Mouse (Mus musculus): ENCODE data around the gene Hlcs. TPM values are rescaled to one million over a fixed set of nuclear protein-coding genes. Genes with fewer than 3 reads are reported as not detected.

Gene Hlcs
- polyA plus RNA-seq, 1 experiment from 2014 or later = 9.4 TPM

GRCm38 (mm10) chr16:94123247-94123646, 190.1 kb downstream of the Hlcs start:
- H3K9me3 ChIP-seq = no peaks in the 10 kb centered on the region
- no peak for ATAC-seq (ENCODE audit: low FRiP score, low read depth)
- no peak overlapping the region for H3K4me2 ChIP-seq
- peaks cover 27% of the 10 kb centered on the region for H3K4me1 ChIP-seq (replicated peaks)
- 48% methylated on average over 11 of the region's 11 CpGs for WGBS
- no peak overlapping the region for H3K4me3 ChIP-seq
- H3K27ac ChIP-seq (replicated peaks) = no peak overlapping the region
- no peak overlapping the region for H3K9ac ChIP-seq
- H3K36me3 ChIP-seq = no peaks in the 10 kb centered on the region
- peaks cover 52% of the 10 kb centered on the region for H3K27me3 ChIP-seq

- peaks cover 51% of the 10 kb centered on the region for H3K27me3 ChIP-seq
- 87% methylated on average over 3 of the region's 3 CpGs for WGBS
These were observed 191.0 kb downstream of the Hlcs start for GRCm38 (mm10) chr16:94122347-94122746.

GRCm38 (mm10) chr16:94118394-94118793, 195.0 kb downstream of the Hlcs start:
- ATAC-seq (ENCODE audit: low FRiP score, low read depth) = no peak
- Histone ChIP-seq H3K9ac (no peak overlapping the region), H3K36me3 (no peaks in the 10 kb centered on the region), H3K4me2 (no peak overlapping the region), H3K9me3 (no peaks in the 10 kb centered on the region), H3K4me3 (no peak overlapping the region), H3K27me3 (peaks cover 27% of the 10 kb centered on the region), H3K4me1 (replicated peaks) (peaks cover 6% of the 10 kb centered on the region), H3K27ac (replicated peaks) (no peak overlapping the region)
- 93% methylated on average over 1 of the region's 1 CpGs for WGBS

More at GRCm38 (mm10) chr16:94122347-94122746, 191.0 kb downstream of the Hlcs start:
- no peak for ATAC-seq (ENCODE audit: low FRiP score, low read depth)
- H3K36me3 ChIP-seq = no peaks in the 10 kb centered on the region
- no peak overlapping the region for H3K9ac ChIP-seq
- no peak overlapping the region for H3K27ac ChIP-seq (replicated peaks)
- peaks cover 26% of the 10 kb centered on the region for H3K4me1 ChIP-seq (replicated peaks)
- no peaks in the 10 kb centered on the region for H3K9me3 ChIP-seq
- no peak overlapping the region for H3K4me3 ChIP-seq
- no peak overlapping the region for H3K4me2 ChIP-seq

- H3K27ac ChIP-seq (replicated peaks) = no peak overlapping the region
- H3K36me3 ChIP-seq = no peaks in the 10 kb centered on the region
- 0 out of 2 replicates have a peak, but pooled peaks have one; percentile 19 for ATAC-seq (ENCODE audit: low FRiP score, low read depth)
- H3K27me3 ChIP-seq = peaks cover 23% of the 10 kb centered on the region
- no peak overlapping the region for H3K4me3 ChIP-seq
- no peaks in the 10 kb centered on the region for H3K4me1 ChIP-seq (replicated peaks)
- no peaks in the 10 kb centered on the region for H3K9me3 ChIP-seq
- H3K4me2 ChIP-seq = no peak overlapping the region
- 52% methylated on average over 6 of the region's 6 CpGs for WGBS
- no peak overlapping the region for H3K9ac ChIP-seq
These were observed 196.0 kb downstream of the Hlcs start for GRCm38 (mm10) chr16:94117333-94117732.

- 82% methylated on average over 9 of the region's 9 CpGs for WGBS
- Histone ChIP-seq H3K4me1 (replicated peaks) (no peaks in the 10 kb centered on the region), H3K9ac (no peak overlapping the region), H3K4me3 (no peak overlapping the region), H3K36me3 (no peaks in the 10 kb centered on the region), H3K4me2 (no peak overlapping the region), H3K9me3 (no peaks in the 10 kb centered on the region), H3K27ac (replicated peaks) (no peak overlapping the region), H3K27me3 (peaks cover 10% of the 10 kb centered on the region; the same call in 1 of the 2 replicates)
- no peak for ATAC-seq (ENCODE audit: low FRiP score, low read depth)
These were observed 198.7 kb downstream of the Hlcs start for GRCm38 (mm10) chr16:94114693-94115092.

GRCm38 (mm10) chr16:94113160-94113559, 200.2 kb downstream of the Hlcs start:
- Histone ChIP-seq H3K4me3 (no peak overlapping the region), H3K27ac (replicated peaks) (no peak overlapping the region), H3K9me3 (no peaks in the 10 kb centered on the region), H3K4me2 (no peak overlapping the region), H3K9ac (no peak overlapping the region), H3K27me3 (peaks cover 10% of the 10 kb centered on the region; the same call in 1 of the 2 replicates), H3K36me3 (no peaks in the 10 kb centered on the region), H3K4me1 (replicated peaks) (no peaks in the 10 kb centered on the region)
- ATAC-seq (ENCODE audit: low FRiP score, low read depth) = no peak
- WGBS = 88% methylated on average over 7 of the region's 7 CpGs

DNA sequence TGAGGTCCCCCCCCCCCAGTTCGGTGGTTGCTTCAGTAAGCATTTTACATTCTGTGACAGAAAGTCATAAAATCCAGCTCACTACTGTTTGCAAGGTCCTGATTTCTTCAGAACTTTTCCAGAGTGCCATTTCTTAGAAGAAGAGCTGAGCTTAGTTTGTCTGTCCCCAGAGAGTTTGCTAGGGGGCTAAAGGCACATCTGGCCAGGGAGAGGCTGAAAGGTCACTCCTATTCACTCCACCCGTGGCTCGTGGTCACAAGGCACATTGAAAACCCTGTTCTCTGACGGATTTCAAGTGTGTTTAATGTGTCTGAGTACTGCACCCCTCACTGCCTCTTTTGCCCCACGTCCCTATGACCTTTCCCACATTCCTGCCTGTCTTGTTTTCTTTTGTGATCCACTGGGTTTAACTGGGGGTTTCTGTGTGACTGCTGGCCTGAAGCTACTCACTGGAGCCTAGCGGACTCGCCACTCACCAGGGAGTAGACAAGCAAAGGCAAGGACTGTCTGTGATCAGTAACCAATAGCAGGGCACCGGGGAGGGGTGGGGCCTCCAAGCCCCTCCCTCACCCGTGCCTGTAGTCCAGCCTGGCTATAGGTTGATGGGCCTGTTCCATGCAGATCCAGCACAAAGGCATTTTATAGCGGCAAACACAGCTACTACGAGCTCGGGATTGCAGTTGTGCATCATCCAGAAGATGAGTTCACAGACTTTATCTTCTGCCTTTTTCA, 215.5 kb downstream of the Hlcs start:
- Histone ChIP-seq H3K36me3 (no peaks in the 10 kb centered on the region), H3K27me3 (peaks cover 75% of the 10 kb centered on the region), H3K27ac (replicated peaks) (no peak overlapping the region), H3K4me2 (no peak overlapping the region), H3K4me3 (no peak overlapping the region), H3K9ac (no peak overlapping the region), H3K9me3 (no peaks in the 10 kb centered on the region), H3K4me1 (replicated peaks) (no peaks in the 10 kb centered on the region)
- WGBS = 3% methylated on average over 12 of the region's 12 CpGs
- no peak for ATAC-seq (ENCODE audit: low FRiP score, low read depth)

DNA sequence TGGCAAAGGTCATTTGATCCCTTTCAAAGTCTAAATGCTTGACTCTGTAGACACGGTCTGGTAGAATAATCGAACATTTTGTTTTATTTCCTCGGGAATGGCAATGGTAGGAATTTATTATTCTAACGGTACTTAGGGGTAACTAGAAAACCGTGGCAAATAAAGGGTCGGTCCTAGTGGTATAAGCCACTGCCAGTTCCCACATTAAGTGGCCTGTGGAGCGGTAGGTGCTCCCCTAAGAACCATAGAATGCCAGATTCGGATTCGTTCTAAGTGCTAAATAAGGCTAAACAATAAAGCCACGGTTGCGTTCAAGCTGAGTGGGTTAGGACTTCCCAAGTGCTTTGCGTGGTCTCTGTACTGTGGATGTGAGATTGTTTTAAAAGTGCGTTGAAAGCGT, 216.9 kb downstream of the Hlcs start:
- 2% methylated on average over 14 of the region's 14 CpGs for WGBS
- Histone ChIP-seq H3K27ac (replicated peaks) (no peak overlapping the region), H3K4me1 (replicated peaks) (no peaks in the 10 kb centered on the region), H3K4me2 (no peak overlapping the region), H3K9ac (no peak overlapping the region), H3K9me3 (no peaks in the 10 kb centered on the region), H3K27me3 (peaks cover 83% of the 10 kb centered on the region), H3K36me3 (no peaks in the 10 kb centered on the region), H3K4me3 (no peak overlapping the region)
- ATAC-seq (ENCODE audit: low FRiP score, low read depth) = no peak

GRCm38 (mm10) chr16:94095109-94095822, 218.1 kb downstream of the Hlcs start:
- Histone ChIP-seq H3K4me2 (no peak overlapping the region), H3K4me1 (replicated peaks) (no peaks in the 10 kb centered on the region), H3K9me3 (no peaks in the 10 kb centered on the region), H3K27ac (replicated peaks) (no peak overlapping the region), H3K27me3 (peaks cover 88% of the 10 kb centered on the region), H3K36me3 (no peaks in the 10 kb centered on the region), H3K4me3 (no peak overlapping the region), H3K9ac (no peak overlapping the region)
- ATAC-seq (ENCODE audit: low FRiP score, low read depth) = no peak
- under 1% methylated on average over 26 of the region's 26 CpGs for WGBS

DNA sequence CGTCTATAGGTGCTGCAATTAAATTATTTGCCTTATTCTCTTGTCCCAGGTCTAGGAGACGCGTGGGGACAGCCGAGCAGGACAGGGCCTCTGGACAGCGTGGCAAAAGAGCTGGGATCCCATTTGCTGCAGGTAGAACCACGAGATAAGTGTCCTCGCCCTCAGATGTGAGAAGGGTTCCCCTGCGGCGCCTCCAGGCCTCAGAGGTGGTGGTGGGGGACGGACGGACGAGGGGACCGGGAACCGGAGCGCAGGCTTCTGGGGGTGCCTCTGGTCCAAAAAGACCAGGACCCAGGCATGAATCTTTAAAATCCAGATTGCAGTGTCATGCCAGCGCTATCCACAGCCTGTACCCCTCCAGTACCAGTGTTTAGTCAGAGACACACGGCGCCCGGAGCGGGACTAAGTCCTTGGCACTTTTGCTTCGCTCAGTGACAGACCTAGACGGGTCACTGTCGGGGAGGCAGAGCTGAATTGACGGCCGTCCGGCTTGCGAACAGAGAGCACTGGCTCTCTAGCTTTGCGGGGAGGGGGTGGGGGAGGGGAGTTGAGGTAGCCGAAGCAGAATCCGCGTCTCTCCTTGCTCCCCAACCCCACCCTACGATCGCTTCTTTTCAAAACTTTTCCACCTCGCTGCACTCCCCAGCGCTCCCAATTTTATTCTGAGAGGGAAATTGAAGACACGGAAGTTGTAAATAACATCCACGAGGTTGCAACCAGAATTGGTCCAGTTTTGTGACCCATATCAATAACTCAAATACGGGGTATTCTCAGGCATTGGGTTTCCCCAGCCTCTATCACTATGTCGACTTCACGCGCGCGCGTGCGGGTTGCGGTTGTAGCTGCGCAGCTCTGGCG, 218.9 kb downstream of the Hlcs start:
- H3K27me3 ChIP-seq = peaks cover 88% of the 10 kb centered on the region
- no peak overlapping the region for H3K27ac ChIP-seq (replicated peaks)
- no peak overlapping the region for H3K4me2 ChIP-seq
- no peaks in the 10 kb centered on the region for H3K9me3 ChIP-seq
- WGBS = 2% methylated on average over 48 of the region's 48 CpGs
- no peak for ATAC-seq (ENCODE audit: low FRiP score, low read depth)
- no peak overlapping the region for H3K9ac ChIP-seq
- no peak overlapping the region for H3K4me3 ChIP-seq
- no peaks in the 10 kb centered on the region for H3K4me1 ChIP-seq (replicated peaks)
- no peaks in the 10 kb centered on the region for H3K36me3 ChIP-seq

DNA sequence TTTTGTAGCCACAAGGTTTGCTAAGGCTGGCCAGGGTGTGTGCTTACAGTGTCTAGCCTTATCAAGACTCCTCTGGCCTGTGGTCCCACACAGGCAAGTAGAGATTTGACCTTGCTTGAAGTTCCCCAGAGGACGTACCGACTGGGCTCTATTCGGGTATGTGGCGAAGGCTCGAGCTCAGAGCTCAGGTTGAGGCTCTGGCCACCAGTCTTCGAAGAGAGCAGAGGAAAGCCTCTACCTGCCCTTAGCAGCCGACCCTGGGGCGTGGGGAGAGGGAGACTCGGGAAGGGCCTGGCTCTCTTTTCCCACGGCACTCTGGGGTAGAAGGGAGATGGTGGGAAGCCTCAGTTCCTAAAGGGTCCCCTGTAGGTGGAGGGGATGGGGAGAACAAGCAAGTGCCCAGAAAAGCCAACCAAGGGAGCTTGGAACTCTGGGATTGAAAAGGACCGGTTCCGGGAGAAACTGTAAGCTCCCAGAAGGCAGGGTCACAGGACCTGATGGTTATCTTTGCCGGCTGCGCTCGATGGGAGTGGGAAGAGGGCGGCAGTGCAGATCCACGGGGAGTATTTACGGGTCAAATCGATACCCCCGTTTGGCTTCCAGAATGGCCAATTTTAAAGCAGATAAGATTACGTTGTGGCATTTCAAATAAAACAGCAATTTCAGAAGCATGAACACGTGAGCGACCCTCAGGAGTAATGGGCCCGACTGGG, 220.1 kb downstream of the Hlcs start:
- WGBS = 2% methylated on average over 24 of the region's 24 CpGs
- H3K4me1 ChIP-seq (replicated peaks) = no peaks in the 10 kb centered on the region
- no peak overlapping the region for H3K9ac ChIP-seq
- no peaks in the 10 kb centered on the region for H3K9me3 ChIP-seq
- ATAC-seq (ENCODE audit: low FRiP score, low read depth) = no peak
- H3K4me2 ChIP-seq = no peak overlapping the region
- peaks cover 89% of the 10 kb centered on the region for H3K27me3 ChIP-seq
- H3K27ac ChIP-seq (replicated peaks) = no peak overlapping the region
- H3K4me3 ChIP-seq = no peak overlapping the region
- no peaks in the 10 kb centered on the region for H3K36me3 ChIP-seq

All from hindbrain, embryonic 15.5 days (tissue).